Mouse (Mus musculus) CH12.LX (cell line): ENCODE data around the gene Szrd1.

Source experiments
- BHLHE40 ChIP-seq: IDR thresholded peaks from 2 replicates; pipeline ENCODE4 v1.6.1; 2011; ENCODE audit warnings: mild to moderate bottlenecking, low read depth, low read length, improper control_type of control experiment
- CTCF ChIP-seq, 2 experiments: IDR thresholded peaks in 1 of 2; conservative IDR thresholded peaks in 1 of 2; 2 replicates each; pipeline ENCODE4 v1.5.1; 2011 to 2012; ENCODE audit warnings: low read depth in 2 of 2, low read length in 2 of 2, improper control_type of control experiment in 1 of 2, inconsistent platforms in 1 of 2, mild to moderate bottlenecking in 1 of 2, moderate library complexity in 1 of 2
- E2F4 ChIP-seq: IDR thresholded peaks from 2 replicates; pipeline ENCODE4 v1.6.1; 2011; ENCODE audit warnings: low read depth, low read length, improper control_type of control experiment; ENCODE audit not compliant: insufficient replicate concordance
- ELF1 ChIP-seq: IDR thresholded peaks from 2 replicates; pipeline ENCODE4 v1.6.1; 2014; ENCODE audit warnings: low read depth, mild to moderate bottlenecking, inconsistent platforms, low read length, improper control_type of control experiment
- EP300 ChIP-seq: IDR thresholded peaks from 2 replicates; pipeline ENCODE4 v1.6.1; 2011; ENCODE audit warnings: low read length, improper control_type of control experiment
- ETS1 ChIP-seq: conservative IDR thresholded peaks from 2 replicates; pipeline ENCODE4 v1.6.1; 2012; ENCODE audit warnings: low read depth, mild to moderate bottlenecking, inconsistent platforms, low read length, improper control_type of control experiment, moderate library complexity
- JUND ChIP-seq: conservative IDR thresholded peaks from 2 replicates; pipeline ENCODE4 v1.6.1; 2011; ENCODE audit warnings: low read depth, low read length, improper control_type of control experiment
- KAT2A ChIP-seq: IDR thresholded peaks from 2 replicates; pipeline ENCODE4 v1.6.1; 2012; ENCODE audit warnings: low read length, improper control_type of control experiment, inconsistent platforms; ENCODE audit not compliant: insufficient replicate concordance
- MAFK ChIP-seq: IDR thresholded peaks from 2 replicates; pipeline ENCODE4 v1.6.1; 2011; ENCODE audit warnings: low read length, improper control_type of control experiment; ENCODE audit not compliant: insufficient replicate concordance
- MAZ ChIP-seq: IDR thresholded peaks from 2 replicates; pipeline ENCODE4 v1.6.1; 2012; ENCODE audit warnings: low read depth, mild to moderate bottlenecking, inconsistent platforms, low read length, improper control_type of control experiment, moderate library complexity
- MYC ChIP-seq: IDR thresholded peaks from 2 replicates; pipeline ENCODE4 v1.6.1; 2011; ENCODE audit warnings: low read depth, mild to moderate bottlenecking, improper control_type of control experiment, low read length
- POLR2A ChIP-seq: IDR thresholded peaks from 2 replicates; pipeline ENCODE4 v1.6.1; 2011; ENCODE audit warnings: low read depth, mild to moderate bottlenecking, improper control_type of control experiment, low read length
- SMC3 ChIP-seq: IDR thresholded peaks from 2 replicates; pipeline ENCODE4 v1.6.1; 2011; ENCODE audit warnings: low read depth, low read length, improper control_type of control experiment
- USF1 ChIP-seq: IDR thresholded peaks from 2 replicates; pipeline ENCODE4 v1.6.1; 2014; ENCODE audit warnings: low read depth, mild to moderate bottlenecking, inconsistent platforms, low read length, improper control_type of control experiment

- TF ChIP-seq ETS1: no peak
- TF ChIP-seq ELF1: no peak
- TF ChIP-seq CTCF (conservative IDR thresholded peaks at IDR 0.05 in 1 of 2, IDR thresholded peaks at IDR 0.05 in 1 of 2; ENCODE audit: low read depth in 2 of 2, low read length in 2 of 2): no peak
- no peak for TF ChIP-seq BHLHE40
- TF ChIP-seq MYC: no peak
- TF ChIP-seq POLR2A: no peak
- no peak for TF ChIP-seq SMC3
- no peak for TF ChIP-seq EP300
- no peak for TF ChIP-seq MAZ
- no peak for TF ChIP-seq USF1
- no peak for TF ChIP-seq MAFK
- no peak for TF ChIP-seq E2F4
- no peak for TF ChIP-seq JUND
- no peak for TF ChIP-seq KAT2A
Observed at GRCm38 (mm10) chr4:141067516-141068046, 72.0 kb downstream of the Szrd1 start.
